Mouse (Mus musculus) lung, postnatal 0 days (tissue): ENCODE results near the gene Rps6kl1.

Experiments
- CTCF ChIP-seq: IDR thresholded peaks from 2 replicates; pipeline ENCODE4 v1.5.1; 2016; ENCODE audit warnings: antibody characterized with exemption, mild to moderate bottlenecking
- EP300 ChIP-seq: IDR thresholded peaks from 2 replicates; pipeline ENCODE4 v1.6.1; 2016; ENCODE audit warnings: antibody characterized with exemption, mild to moderate bottlenecking, control low read depth

DNA sequence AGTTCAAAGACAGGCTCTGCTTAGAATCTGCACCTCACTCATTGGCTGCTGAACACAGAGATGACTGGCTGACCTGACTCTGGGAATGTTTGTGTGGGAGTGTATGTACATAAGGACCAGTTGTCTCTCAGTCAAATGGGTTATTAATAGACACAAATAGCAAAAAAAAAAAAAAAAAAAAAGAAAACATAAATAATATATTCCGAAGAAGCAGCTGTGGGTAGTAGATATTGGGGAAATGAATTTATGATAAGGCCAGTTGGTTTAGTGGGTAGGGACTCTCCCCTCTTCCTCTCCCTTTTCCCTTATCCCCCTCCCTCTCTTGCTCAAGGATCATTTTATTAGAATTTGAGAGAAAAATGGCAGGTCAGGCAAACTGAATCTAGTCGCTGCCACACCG lies 37.1 kb downstream of the Rps6kl1 start:
- TF ChIP-seq CTCF (no peak), EP300 (no peak)
